Mouse (Mus musculus): ENCODE measurements around the gene Eefsec.

The Eefsec gene

GRCm38 (mm10) chr6:88343485-88344450 lies 102.6 kb downstream of the Eefsec start:
- intact Hi-C loops (cut with DNase I): no loop called here

GRCm38 (mm10) chr6:88342965-88343364 lies 103.4 kb downstream of the Eefsec start:
- intact Hi-C loops (cut with DNase I): no loop called here

GRCm38 (mm10) chr6:88341182-88341581 lies 105.2 kb downstream of the Eefsec start:
- intact Hi-C loops (cut with DNase I): no loop called here

GRCm38 (mm10) chr6:88340761-88341160 lies 105.6 kb downstream of the Eefsec start:
- intact Hi-C loops (cut with DNase I): no loop called here

GRCm38 (mm10) chr6:88329336-88329735 lies 117.0 kb downstream of the Eefsec start:
- intact Hi-C loops (cut with DNase I): no loop called here

GRCm38 (mm10) chr6:88321879-88322278 lies 124.5 kb downstream of the Eefsec start:
- intact Hi-C loops (cut with DNase I): no loop called here

- intact Hi-C loops (cut with DNase I): no loop called here
Observed at GRCm38 (mm10) chr6:88321253-88321652, 125.1 kb downstream of the Eefsec start.

GRCm38 (mm10) chr6:88319735-88320134 lies 126.6 kb downstream of the Eefsec start:
- intact Hi-C loops (cut with DNase I): loop anchor here (5.0 kb wide), 1 partner anchor 127 kb away; the partner anchor contains the start of gene Gata2

GRCm38 (mm10) chr6:88315295-88315694 lies 131.0 kb downstream of the Eefsec start:
- intact Hi-C loops (cut with DNase I): loop anchor here (5.0 kb wide), 1 partner anchor 123 kb away; the partner anchor contains the start of gene Gata2

- intact Hi-C loops (cut with DNase I): no loop called here
Observed at GRCm38 (mm10) chr6:88313937-88314336, 132.4 kb downstream of the Eefsec start.

GRCm38 (mm10) chr6:88311593-88311992 lies 134.7 kb downstream of the Eefsec start:
- intact Hi-C loops (cut with DNase I): no loop called here

GRCm38 (mm10) chr6:88306100-88306746 lies 140.1 kb downstream of the Eefsec start:
- intact Hi-C loops (cut with DNase I): no loop called here

- intact Hi-C loops (cut with DNase I): no loop called here
Observed at GRCm38 (mm10) chr6:88301234-88301633, 145.1 kb downstream of the Eefsec start.

- intact Hi-C loops (cut with DNase I): no loop called here
Observed at GRCm38 (mm10) chr6:88299491-88299890, 146.8 kb downstream of the Eefsec start.

GRCm38 (mm10) chr6:88292274-88292909 lies 153.9 kb downstream of the Eefsec start:
- intact Hi-C loops (cut with DNase I): no loop called here

- intact Hi-C loops (cut with DNase I): no loop called here
Observed at GRCm38 (mm10) chr6:88290129-88290766, 156.1 kb downstream of the Eefsec start.

- intact Hi-C loops (cut with DNase I): no loop called here
Observed at GRCm38 (mm10) chr6:88278141-88278540, 168.2 kb downstream of the Eefsec start.

- intact Hi-C loops (cut with DNase I): no loop called here
Observed at GRCm38 (mm10) chr6:88277242-88277641, 169.1 kb downstream of the Eefsec start.

- intact Hi-C loops (cut with DNase I): no loop called here
Observed at GRCm38 (mm10) chr6:88276221-88276620, 170.1 kb downstream of the Eefsec start.

GRCm38 (mm10) chr6:88274623-88275022 lies 171.7 kb downstream of the Eefsec start:
- intact Hi-C loops (cut with DNase I): no loop called here

- intact Hi-C loops (cut with DNase I): no loop called here
Observed at GRCm38 (mm10) chr6:88267970-88268369, 178.4 kb downstream of the Eefsec start.
